Mouse (Mus musculus) G1E (cell line): Measurements from ENCODE around the gene Unc5c.

Source experiments
- CTCF ChIP-seq: IDR thresholded peaks from 2 replicates; pipeline ENCODE4 v1.5.1; 2012; ENCODE audit warnings: low read depth, low read length, inconsistent platforms, mixed read lengths
- GATA1 ChIP-seq: IDR thresholded peaks from 2 replicates; pipeline ENCODE4 v1.6.1; 2012; ENCODE audit warnings: borderline replicate concordance, low read length, inconsistent platforms, mixed read lengths
- TAL1 ChIP-seq: conservative IDR thresholded peaks from 2 replicates; pipeline ENCODE4 v1.6.1; 2012; ENCODE audit warnings: low read depth, low read length, inconsistent platforms, mixed read lengths

- no peak for TF ChIP-seq TAL1
- TF ChIP-seq CTCF, result no peak
- TF ChIP-seq GATA1, result no peak
Measured at GRCm38 (mm10) chr3:141466727-141467335, 1.8 kb downstream of the Unc5c start.
